Mouse (Mus musculus) mature B cell (primary cell): Measurements from ENCODE around the gene Gpc4.

Source experiments
- in situ Hi-C: fragments of 300-500 bp; cut with MboI; formaldehyde crosslinking; loops from 2 replicates; pipeline ENCODE4 v1.14.3; 2019

The Gpc4 gene

GRCm38 (mm10) chrX:52164738-52165554 is at the start of gene Gpc4:
Gene Gpc4, minus strand, starts transcription at chrX:52165252.
- in situ Hi-C loops, result no loop called here

GRCm38 (mm10) chrX:52212846-52213245 is 47.8 kb upstream of the Gpc4 start:
- in situ Hi-C loops, result no loop called here

GRCm38 (mm10) chrX:52199836-52200235 is 34.8 kb upstream of the Gpc4 start:
- in situ Hi-C loops, result no loop called here

GRCm38 (mm10) chrX:52193311-52193968 is 28.4 kb upstream of the Gpc4 start:
- in situ Hi-C loops, result no loop called here

- in situ Hi-C loops, result no loop called here
These were observed 24.0 kb upstream of the Gpc4 start for GRCm38 (mm10) chrX:52189094-52189493.

GRCm38 (mm10) chrX:52183551-52184442 is 18.7 kb upstream of the Gpc4 start:
- in situ Hi-C loops, result no loop called here

- in situ Hi-C loops, result no loop called here
These were observed 16.3 kb upstream of the Gpc4 start for GRCm38 (mm10) chrX:52181401-52181800.

- in situ Hi-C loops, result no loop called here
These were observed 12.0 kb upstream of the Gpc4 start for GRCm38 (mm10) chrX:52177067-52177466.

GRCm38 (mm10) chrX:52167519-52168244 is 2.6 kb upstream of the Gpc4 start:
- in situ Hi-C loops, result no loop called here

- in situ Hi-C loops, result no loop called here
These were observed 495 bp upstream of the Gpc4 start for GRCm38 (mm10) chrX:52165555-52165938.

GRCm38 (mm10) chrX:52164134-52164737 is 816 bp downstream of the Gpc4 start:
- in situ Hi-C loops, result no loop called here

- in situ Hi-C loops, result no loop called here
These were observed 1.5 kb downstream of the Gpc4 start for GRCm38 (mm10) chrX:52163418-52164133.

GRCm38 (mm10) chrX:52162756-52163155 is 2.3 kb downstream of the Gpc4 start:
- in situ Hi-C loops, result no loop called here

GRCm38 (mm10) chrX:52162206-52162605 is 2.8 kb downstream of the Gpc4 start:
- in situ Hi-C loops, result no loop called here

- in situ Hi-C loops, result no loop called here
These were observed 5.4 kb downstream of the Gpc4 start for GRCm38 (mm10) chrX:52159621-52160020.

GRCm38 (mm10) chrX:52155408-52155953 is 9.6 kb downstream of the Gpc4 start:
- in situ Hi-C loops, result no loop called here

- in situ Hi-C loops, result no loop called here
These were observed 10.2 kb downstream of the Gpc4 start for GRCm38 (mm10) chrX:52154821-52155220.

GRCm38 (mm10) chrX:52153451-52153850 is 11.6 kb downstream of the Gpc4 start:
- in situ Hi-C loops, result no loop called here

GRCm38 (mm10) chrX:52152961-52153360 is 12.1 kb downstream of the Gpc4 start:
- in situ Hi-C loops, result no loop called here

GRCm38 (mm10) chrX:52151555-52151954 is 13.5 kb downstream of the Gpc4 start:
- in situ Hi-C loops, result no loop called here
